Mouse (Mus musculus) cerebellum, postnatal 14 days (tissue): ENCODE results near the gene Pmf1.

ENCODE experiments used
- DNase-seq, 2 experiments: peaks; one replicate each; pipeline ENCODE4 v3.0.0; 2021; ENCODE audit warnings: mixed read lengths in 2 of 2

The Pmf1 gene

GRCm38 (mm10) chr3:88409741-88410644 lies at the start of gene Pmf1:
Gene Pmf1 (minus strand): TSS chr3:88410331.
- DNase-seq: peak; percentile 90 to 91

GRCm38 (mm10) chr3:88458778-88459219 lies 48.7 kb upstream of the Pmf1 start:
- no peak for DNase-seq

GRCm38 (mm10) chr3:88456746-88457532 lies 46.8 kb upstream of the Pmf1 start:
- DNase-seq: no peak

- no peak for DNase-seq
Measured at GRCm38 (mm10) chr3:88456313-88456712, 46.2 kb upstream of the Pmf1 start.

- no peak for DNase-seq
Measured at GRCm38 (mm10) chr3:88455588-88456264, 45.6 kb upstream of the Pmf1 start.

- no peak for DNase-seq
Measured at GRCm38 (mm10) chr3:88454762-88455587, 44.8 kb upstream of the Pmf1 start.

- no peak for DNase-seq
Measured at GRCm38 (mm10) chr3:88453986-88454385, 43.9 kb upstream of the Pmf1 start.

- no peak for DNase-seq
Measured at GRCm38 (mm10) chr3:88453369-88453768, 43.2 kb upstream of the Pmf1 start.

- DNase-seq: peak; percentile 54 to 63
Measured at GRCm38 (mm10) chr3:88452716-88453115, 42.6 kb upstream of the Pmf1 start.

- no peak for DNase-seq
Measured at GRCm38 (mm10) chr3:88452246-88452645, 42.1 kb upstream of the Pmf1 start.

GRCm38 (mm10) chr3:88450379-88451131 lies 40.4 kb upstream of the Pmf1 start:
- no peak for DNase-seq

GRCm38 (mm10) chr3:88449395-88450023 lies 39.4 kb upstream of the Pmf1 start:
- peak; percentile 60 to 65 for DNase-seq

GRCm38 (mm10) chr3:88448443-88448842 lies 38.3 kb upstream of the Pmf1 start:
- DNase-seq: no peak

GRCm38 (mm10) chr3:88447676-88448183 lies 37.6 kb upstream of the Pmf1 start:
- DNase-seq: no peak

- DNase-seq: no peak
Measured at GRCm38 (mm10) chr3:88446471-88447123, 36.5 kb upstream of the Pmf1 start.

- DNase-seq: no peak
Measured at GRCm38 (mm10) chr3:88442888-88443287, 32.8 kb upstream of the Pmf1 start.

- DNase-seq: no peak
Measured at GRCm38 (mm10) chr3:88442488-88442887, 32.4 kb upstream of the Pmf1 start.

GRCm38 (mm10) chr3:88440500-88441381 lies 30.6 kb upstream of the Pmf1 start:
- peak; percentile 60 to 72 for DNase-seq

- no peak for DNase-seq
Measured at GRCm38 (mm10) chr3:88439582-88439981, 29.5 kb upstream of the Pmf1 start.
